Mouse (Mus musculus): ENCODE data around the gene Gucy2e.

DNA sequence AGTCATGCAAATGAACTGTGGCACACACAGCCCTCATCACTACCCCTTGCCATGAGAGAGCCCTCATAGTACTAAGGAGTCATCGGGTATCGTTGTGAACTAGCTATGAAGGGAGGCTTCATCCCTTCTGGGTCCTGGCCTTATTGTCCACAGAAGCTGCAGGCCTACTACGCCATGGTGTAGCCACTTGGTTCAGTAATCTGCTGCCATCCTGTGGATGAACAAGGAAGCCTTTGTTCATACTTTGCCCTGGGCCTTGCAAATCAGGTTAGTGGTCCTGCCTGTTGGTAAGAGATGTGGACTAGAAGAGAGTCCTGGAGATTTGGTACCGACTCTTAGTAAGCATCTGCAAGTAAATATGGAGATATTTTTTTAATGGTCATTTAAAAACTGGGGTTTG, 6.4 kb downstream of the Gucy2e start:
- TF ChIP-seq GATA1 (IDR thresholded peaks at IDR 0.05; ENCODE audit: borderline replicate concordance, low read length) = no peak
- TF ChIP-seq FLI1 (IDR thresholded peaks at IDR 0.05; ENCODE audit: low read length) = no peak
